11 mouse cellular contexts compared by ENCODE assay signal in genomic region chr7:81673359-81674013, GRCm38 (mm10). TPM values are rescaled to one million over a fixed set of nuclear protein-coding genes. Genes with fewer than 3 reads are reported as not detected.
A peak's percentile ranks its signal among the peaks of the same experiment; 100 is the strongest.
DNase-seq lines count a peak whose midpoint lies in the region; ATAC-seq and TF ChIP-seq lines count a peak whose summit lies in the region.
"Had no signal": no experiment of that assay in that cellular context is flagged by ENCODE, and none has a peak within 500 bp of the region (broad histone marks: within the 10 kb centered on the region; RNA-seq: fewer than 3 reads in every experiment).

No protein-coding gene starts in this region.

- no peaks in the 10 kb centered on the region for H3K36me3 ChIP-seq in forebrain, embryonic 11.5 days (ENCODE audit: control insufficient read depth, insufficient read depth, low read length)
- no peaks in the 10 kb centered on the region for H3K36me3 ChIP-seq in forebrain, embryonic 10.5 days (replicated peaks)
- H3K36me3 ChIP-seq in lung, postnatal 0 days (ENCODE audit: insufficient read depth, low read length): no peaks in the 10 kb centered on the region
- H3K36me3 ChIP-seq in hindbrain, embryonic 11.5 days (ENCODE audit: control insufficient read depth, insufficient read depth, low read length): no peaks in the 10 kb centered on the region
- no peaks in the 10 kb centered on the region for H3K36me3 ChIP-seq in neural tube, embryonic 14.5 days (ENCODE audit: control insufficient read depth, insufficient read depth, low read length)

- DNase-seq in forebrain, embryonic 11.5 days (ENCODE audit: low spot score): no peak
- no peak for DNase-seq in forebrain, embryonic 10.5 days (ENCODE audit: extremely low spot score, low spot score)
- peak; percentile 14 for DNase-seq in lung, postnatal 0 days (ENCODE audit: low spot score)
- no peak for DNase-seq in lung, postnatal 10 days
- DNase-seq in hindbrain, embryonic 11.5 days (ENCODE audit: low spot score): no peak
- no peak for DNase-seq in cerebellum, adult 9-10 months
- no peak for DNase-seq in frontal cortex, postnatal 36 days (ENCODE audit: low spot score in 2 of 2)
- DNase-seq: cerebellum, adult 11 months; liver had no signal

- H3K9ac ChIP-seq in forebrain, embryonic 11.5 days (ENCODE audit: low read length): no peak overlapping the region
- no peak overlapping the region for H3K9ac ChIP-seq in lung, postnatal 0 days (replicated peaks; ENCODE audit: low read depth)
- no peak overlapping the region for H3K9ac ChIP-seq in hindbrain, embryonic 11.5 days (ENCODE audit: low read depth, low read length)
- no peak overlapping the region; the same call in 1 of the 2 replicates for H3K9ac ChIP-seq in neural tube, embryonic 14.5 days (replicated peaks; ENCODE audit: low read depth, low read length)

- no peak for TF ChIP-seq CTCF in lung, postnatal 0 days (IDR thresholded peaks at IDR 0.05)

- peak overlapping the region; percentile 38 for H3K27ac ChIP-seq in forebrain, embryonic 11.5 days (ENCODE audit: low read depth, low read length)
- no peak overlapping the region for H3K27ac ChIP-seq in forebrain, embryonic 10.5 days
- H3K27ac ChIP-seq in lung, postnatal 0 days (ENCODE audit: low read length): no peak overlapping the region
- H3K27ac ChIP-seq in hindbrain, embryonic 11.5 days (ENCODE audit: low read depth, low read length): no peak overlapping the region
- H3K27ac ChIP-seq in neural tube, embryonic 14.5 days (ENCODE audit: low read depth, low read length): peak overlapping the region; percentile 70

- 68% methylated on average over 15 of the region's 15 CpGs for WGBS in forebrain, embryonic 11.5 days
- 80% methylated on average over 15 of the region's 15 CpGs for WGBS in forebrain, embryonic 10.5 days
- WGBS in lung, postnatal 0 days: 40% methylated on average over 15 of the region's 15 CpGs
- 56% methylated on average over 15 of the region's 15 CpGs for WGBS in hindbrain, embryonic 11.5 days
- WGBS in neural tube, embryonic 14.5 days: 28% methylated on average over 15 of the region's 15 CpGs

- no peak; the same call in 1 of the 2 replicates for ATAC-seq in forebrain, embryonic 11.5 days (replicated peaks; ENCODE audit: low FRiP score)
- ATAC-seq in lung, postnatal 0 days: no peak
- ATAC-seq in hindbrain, embryonic 11.5 days (ENCODE audit: low FRiP score): 0 out of 2 replicates have a peak, but pooled peaks have one; percentile 66
- ATAC-seq in neural tube, embryonic 14.5 days (ENCODE audit: low read depth): peak; percentile 92

- H3K4me3 ChIP-seq in forebrain, embryonic 11.5 days (ENCODE audit: low read depth, low read length): no peak overlapping the region
- no peak overlapping the region for H3K4me3 ChIP-seq in forebrain, embryonic 10.5 days
- no peak overlapping the region for H3K4me3 ChIP-seq in lung, postnatal 0 days (ENCODE audit: low read depth, low read length)
- H3K4me3 ChIP-seq in hindbrain, embryonic 11.5 days (ENCODE audit: low read depth, low read length): no peak overlapping the region
- H3K4me3 ChIP-seq in neural tube, embryonic 14.5 days (ENCODE audit: low read depth, low read length): no peak overlapping the region

- no peaks in the 10 kb centered on the region for H3K4me1 ChIP-seq in forebrain, embryonic 11.5 days (replicated peaks; ENCODE audit: control insufficient read depth, insufficient read depth, low read length)
- H3K4me1 ChIP-seq in forebrain, embryonic 10.5 days: peaks cover 13% of the 10 kb centered on the region
- H3K4me1 ChIP-seq in lung, postnatal 0 days (ENCODE audit: insufficient read depth, low read depth, low read length): no peaks in the 10 kb centered on the region
- no peaks in the 10 kb centered on the region for H3K4me1 ChIP-seq in hindbrain, embryonic 11.5 days (replicated peaks; ENCODE audit: control insufficient read depth, insufficient read depth, low read length)
- H3K4me1 ChIP-seq in neural tube, embryonic 14.5 days (ENCODE audit: control insufficient read depth, insufficient read depth, low read length): peaks cover 11% of the 10 kb centered on the region

- H3K4me2 ChIP-seq in forebrain, embryonic 11.5 days (ENCODE audit: low read depth, low read length, severe bottlenecking): no peak overlapping the region
- no peak overlapping the region for H3K4me2 ChIP-seq in lung, postnatal 0 days (replicated peaks; ENCODE audit: low read depth, low read length)
- H3K4me2 ChIP-seq in hindbrain, embryonic 11.5 days (replicated peaks; ENCODE audit: low read depth, low read length): no peak overlapping the region
- peak overlapping the region; percentile 19 for H3K4me2 ChIP-seq in neural tube, embryonic 14.5 days (ENCODE audit: low read depth, low read length)

- no peaks in the 10 kb centered on the region for H3K27me3 ChIP-seq in forebrain, embryonic 11.5 days (ENCODE audit: control insufficient read depth, insufficient read depth, low read length)
- H3K27me3 ChIP-seq in forebrain, embryonic 10.5 days (ENCODE audit: poor library complexity, severe bottlenecking): no peaks in the 10 kb centered on the region
- H3K27me3 ChIP-seq in lung, postnatal 0 days (replicated peaks; ENCODE audit: insufficient read depth, low read length): no peaks in the 10 kb centered on the region
- no peaks in the 10 kb centered on the region for H3K27me3 ChIP-seq in hindbrain, embryonic 11.5 days (ENCODE audit: control insufficient read depth, insufficient read depth, low read length)
- no peaks in the 10 kb centered on the region for H3K27me3 ChIP-seq in neural tube, embryonic 14.5 days (ENCODE audit: control insufficient read depth, insufficient read depth, low read length)

- no peak for TF ChIP-seq EP300 in lung, postnatal 0 days (IDR thresholded peaks at IDR 0.05)

- H3K9me3 ChIP-seq in forebrain, embryonic 11.5 days (ENCODE audit: control insufficient read depth, low read length): no peaks in the 10 kb centered on the region
- H3K9me3 ChIP-seq in forebrain, embryonic 10.5 days: no peaks in the 10 kb centered on the region
- no peaks in the 10 kb centered on the region for H3K9me3 ChIP-seq in lung, postnatal 0 days (ENCODE audit: low read length)
- no peaks in the 10 kb centered on the region for H3K9me3 ChIP-seq in hindbrain, embryonic 11.5 days (ENCODE audit: control insufficient read depth, low read length)
- H3K9me3 ChIP-seq in neural tube, embryonic 14.5 days (ENCODE audit: control insufficient read depth, low read length): no peaks in the 10 kb centered on the region
- H3K9me3 ChIP-seq: G1E had no signal

RNA-seq across cellular contexts. Expression of gene Homer2, which starts 33.8 kb away (rescaled TPM):
- polyA plus RNA-seq in forebrain, embryonic 11.5 days (2014; fragmentation: Nextera tagmentation; extraction: Ambion mirVana): 29.7 and 30.1 TPM in 2 replicates
- 12.6 and 13.1 TPM in 2 replicates for polyA plus RNA-seq in forebrain, embryonic 10.5 days (2016; fragmentation: Nextera tagmentation; extraction: Ambion mirVana)
- polyA plus RNA-seq in lung, postnatal 0 days (2015; fragmentation: Nextera tagmentation; extraction: Ambion mirVana): 16.8 and 18.6 TPM in 2 replicates
- polyA plus RNA-seq in hindbrain, embryonic 11.5 days (2014; fragmentation: Nextera tagmentation; extraction: Ambion mirVana): 22.2 and 24.4 TPM in 2 replicates
- polyA plus RNA-seq in neural tube, embryonic 14.5 days (2014; fragmentation: Nextera tagmentation; extraction: Ambion mirVana): 26.4 and 29.8 TPM in 2 replicates

Comparison
In these comparisons a context has a peak if more than half of its experiments do, and no peak if none do; other contexts are left out.
1. H3K27ac ChIP-seq: peak in forebrain, embryonic 11.5 days (single experiment) and neural tube, embryonic 14.5 days (single experiment); none in forebrain, embryonic 10.5 days (single experiment), lung, postnatal 0 days (single experiment) and hindbrain, embryonic 11.5 days (single experiment).
2. ATAC-seq: peak in hindbrain, embryonic 11.5 days (single experiment) and neural tube, embryonic 14.5 days (single experiment); none in forebrain, embryonic 11.5 days (single experiment) and lung, postnatal 0 days (single experiment).